Mouse (Mus musculus) E14TG2a.4 (cell line): ENCODE measurements around the gene Astn1.

ENCODE experiments used
- CTCF ChIP-seq: conservative IDR thresholded peaks from 2 replicates; pipeline ENCODE4 v1.5.1; 2014; ENCODE audit warnings: low read length
- POU5F1 ChIP-seq: IDR thresholded peaks from 2 replicates; pipeline ENCODE4 v1.6.1; 2014; ENCODE audit warnings: low read length, borderline replicate concordance

DNA sequence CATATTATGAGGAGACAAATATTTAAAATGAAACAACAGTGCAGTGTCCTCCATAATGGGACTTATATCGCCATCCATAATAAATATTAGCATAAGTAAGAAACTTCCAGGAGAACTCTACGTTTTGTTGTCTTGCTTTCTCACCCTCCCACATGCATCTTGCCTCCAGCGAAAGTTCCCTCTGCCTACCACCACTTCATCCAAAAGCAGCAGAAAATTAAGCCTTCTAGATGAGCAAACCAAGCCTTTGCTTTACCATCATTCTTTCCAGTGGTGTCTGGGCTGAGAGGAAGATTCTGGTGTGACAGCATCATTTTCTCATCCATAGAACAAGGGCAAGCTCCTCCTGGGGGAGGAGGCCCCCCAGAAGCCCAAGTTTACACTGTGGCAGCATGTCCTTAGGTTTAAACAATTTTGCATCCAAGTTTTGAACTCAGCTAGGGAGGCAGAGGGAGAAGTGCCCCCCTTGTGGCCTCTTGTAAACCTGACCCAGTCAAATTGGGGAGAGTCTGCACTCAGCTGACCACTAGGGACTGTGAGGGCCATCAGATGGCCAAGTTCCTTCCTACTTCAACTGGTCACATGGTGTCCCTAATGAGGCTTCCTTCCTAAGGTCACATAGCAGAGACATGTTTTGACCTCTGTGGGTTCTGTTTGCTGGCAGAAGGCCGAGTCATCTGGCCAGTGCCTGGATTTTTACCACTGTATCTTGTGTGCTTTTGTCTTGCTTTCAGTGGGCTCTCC is 147.2 kb downstream of the Astn1 start:
- TF ChIP-seq CTCF (no peak), POU5F1 (no peak)
